Mouse (Mus musculus): ENCODE results near the gene Eif3l. TPM values are rescaled to one million over a fixed set of nuclear protein-coding genes. Genes with fewer than 3 reads are reported as not detected.

The Eif3l gene
- polyA plus RNA-seq, 2 experiments from 2014 or later = 224 to 263 TPM

DNA sequence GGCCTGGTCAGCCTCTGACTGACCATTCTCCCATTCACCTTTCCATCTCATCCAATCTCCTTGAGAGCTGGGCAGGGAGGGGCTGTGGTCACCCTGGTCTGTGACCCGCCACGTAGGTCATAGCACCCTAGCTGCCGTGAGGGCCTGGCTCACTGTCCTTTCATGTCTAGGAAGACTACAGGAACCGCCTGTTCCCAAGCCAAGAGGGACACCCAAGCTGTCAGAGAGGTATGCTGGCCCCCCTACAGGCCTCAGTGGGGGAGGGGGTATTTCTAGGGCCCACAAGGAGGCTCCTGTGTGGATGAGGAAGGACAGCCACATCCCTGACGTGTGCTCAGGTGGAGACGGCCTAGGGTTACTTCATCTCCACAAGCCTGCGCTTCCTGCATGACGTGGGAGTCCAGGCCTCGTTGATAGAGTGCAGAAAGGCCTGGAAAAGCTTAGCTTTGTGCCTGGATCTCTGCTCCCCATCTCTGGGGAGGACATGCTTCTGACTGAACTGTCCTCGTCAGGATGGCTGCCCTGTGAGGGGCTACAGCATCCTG lies 49.4 kb downstream of the Eif3l start:
- no peak for ATAC-seq

DNA sequence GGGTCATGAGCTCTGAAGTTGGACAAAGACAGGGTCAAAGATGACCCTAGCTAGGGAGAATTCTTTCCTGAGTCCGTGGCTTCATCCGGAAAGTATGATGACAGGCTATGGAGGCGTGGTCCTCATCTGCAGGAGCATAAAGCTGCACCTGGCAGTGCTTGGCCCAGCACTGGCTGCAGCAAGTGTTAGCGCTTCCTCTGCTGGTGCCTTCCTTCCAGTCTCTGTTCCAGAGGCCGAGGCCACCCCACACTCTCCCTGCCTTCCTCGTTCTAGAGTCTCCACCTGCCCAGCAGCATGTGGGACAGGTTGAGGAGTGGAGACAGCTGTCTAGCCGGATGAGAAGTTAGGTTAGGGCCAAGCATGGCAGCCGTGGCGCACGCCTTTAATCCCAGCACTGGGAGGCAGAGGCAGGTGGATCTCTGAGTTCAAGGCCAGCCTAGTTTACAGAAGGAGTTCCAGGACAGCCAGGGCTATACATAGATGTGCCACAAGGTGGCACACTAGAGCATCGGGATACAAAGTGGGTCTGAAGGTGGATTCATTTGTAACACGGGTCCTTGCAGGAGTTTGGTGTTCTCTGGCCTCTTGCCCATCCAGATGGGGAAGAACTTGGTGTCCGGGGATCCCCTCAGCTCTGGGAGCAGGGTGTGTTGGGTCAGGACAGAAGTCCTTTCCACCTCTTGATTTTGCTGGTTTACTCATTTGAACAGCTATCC lies 51.4 kb downstream of the Eif3l start:
- peak; percentile 39 for ATAC-seq

DNA sequence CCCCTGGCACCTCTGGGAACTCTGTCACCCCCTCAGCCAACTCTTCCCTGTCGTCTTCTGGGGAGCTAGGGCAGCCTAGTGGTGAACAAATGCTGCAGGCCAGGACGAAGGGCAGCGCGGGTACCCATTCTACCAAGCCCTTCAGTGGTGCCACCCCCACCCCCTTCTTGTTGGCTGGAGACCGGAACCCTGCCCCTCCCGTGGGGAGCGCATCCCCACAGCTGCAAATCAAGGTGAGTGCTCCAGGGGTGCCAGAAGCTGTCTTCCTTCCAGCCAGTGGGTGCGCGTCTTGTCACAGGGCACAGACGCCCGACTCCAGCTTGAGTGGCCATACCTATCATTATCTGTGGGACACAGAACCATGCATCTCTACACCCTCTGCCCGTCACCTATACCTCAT lies 52.1 kb downstream of the Eif3l start:
- ATAC-seq = no peak

DNA sequence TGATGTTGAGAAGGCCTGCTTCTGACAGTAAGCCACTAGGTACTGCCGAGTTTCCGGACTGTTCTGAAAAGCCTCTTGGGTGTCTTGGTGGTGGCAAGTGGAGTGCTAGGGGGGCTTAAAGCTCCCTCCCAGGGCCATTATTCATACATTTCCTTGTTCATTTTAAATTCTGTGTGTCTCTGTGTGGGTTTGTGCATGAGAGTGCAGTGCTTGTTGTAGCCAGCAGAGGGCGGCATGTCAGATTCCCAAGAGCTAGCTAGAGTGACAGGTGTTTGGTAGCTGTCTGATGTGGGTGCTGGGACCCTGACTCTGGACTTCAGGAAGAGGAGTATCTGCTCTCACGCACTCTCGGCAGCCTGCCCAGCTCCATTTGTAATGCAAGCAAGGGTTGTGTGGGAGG lies 53.2 kb downstream of the Eif3l start:
- no peak for ATAC-seq

DNA sequence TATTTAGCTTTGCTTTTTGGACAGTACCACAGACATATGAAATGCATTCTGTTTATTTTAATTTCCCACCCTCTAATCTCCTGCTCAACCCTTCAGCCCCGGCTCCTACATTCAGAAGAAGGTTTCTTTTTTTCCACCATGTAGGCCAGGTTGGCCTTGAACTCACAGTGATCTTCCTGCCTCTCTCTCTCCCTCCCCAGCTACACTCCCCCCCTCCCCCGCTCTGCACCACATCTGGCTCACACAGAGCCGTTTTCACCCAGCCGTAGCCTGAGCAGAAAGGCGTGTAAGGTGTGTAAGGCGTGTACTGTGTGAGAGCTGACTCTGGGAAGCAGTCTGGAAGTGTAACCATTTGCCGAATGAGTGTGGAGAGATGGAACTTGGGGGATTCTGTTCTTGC lies 54.3 kb downstream of the Eif3l start:
- no peak for ATAC-seq

DNA sequence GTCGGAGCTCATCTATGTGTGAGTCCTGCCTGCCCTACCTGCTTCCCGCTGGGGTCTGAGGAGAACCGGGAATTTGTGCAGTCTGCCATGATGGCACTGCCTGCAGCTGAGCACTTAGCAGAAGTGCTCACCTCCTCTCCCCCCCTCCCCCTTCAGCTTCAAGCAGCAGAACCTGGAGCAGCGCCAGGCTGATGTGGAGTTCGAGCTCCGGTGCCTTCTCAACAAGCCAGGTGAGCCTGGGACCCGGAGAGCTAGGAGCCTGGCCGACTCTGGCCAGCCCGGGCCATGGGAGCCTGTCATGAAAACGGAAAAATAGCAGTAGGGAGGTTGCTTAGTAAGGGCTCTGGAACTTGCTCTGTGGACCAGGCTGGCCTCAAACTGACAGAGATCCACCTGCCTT lies 55.8 kb downstream of the Eif3l start:
- ATAC-seq = no peak

DNA sequence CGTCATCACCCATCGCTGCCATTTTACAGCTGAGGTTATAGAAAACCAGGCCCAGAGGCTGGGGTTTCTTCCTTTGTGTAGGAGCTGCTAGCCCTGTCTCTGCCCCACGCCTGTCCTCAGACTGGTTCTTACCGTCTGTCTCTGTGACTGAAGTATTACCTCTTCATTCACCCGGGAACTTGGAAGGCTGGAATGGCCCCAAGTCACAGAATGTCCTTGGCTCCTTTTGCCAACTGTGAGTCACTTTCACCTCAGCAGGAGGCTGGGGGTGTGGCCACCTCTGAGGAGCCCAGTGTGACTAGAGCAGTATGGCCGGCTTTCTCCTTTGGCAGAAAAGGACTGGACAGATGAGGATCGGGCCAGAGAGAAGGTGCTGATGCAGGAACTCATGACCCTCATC lies 56.5 kb downstream of the Eif3l start:
- ATAC-seq = no peak

DNA sequence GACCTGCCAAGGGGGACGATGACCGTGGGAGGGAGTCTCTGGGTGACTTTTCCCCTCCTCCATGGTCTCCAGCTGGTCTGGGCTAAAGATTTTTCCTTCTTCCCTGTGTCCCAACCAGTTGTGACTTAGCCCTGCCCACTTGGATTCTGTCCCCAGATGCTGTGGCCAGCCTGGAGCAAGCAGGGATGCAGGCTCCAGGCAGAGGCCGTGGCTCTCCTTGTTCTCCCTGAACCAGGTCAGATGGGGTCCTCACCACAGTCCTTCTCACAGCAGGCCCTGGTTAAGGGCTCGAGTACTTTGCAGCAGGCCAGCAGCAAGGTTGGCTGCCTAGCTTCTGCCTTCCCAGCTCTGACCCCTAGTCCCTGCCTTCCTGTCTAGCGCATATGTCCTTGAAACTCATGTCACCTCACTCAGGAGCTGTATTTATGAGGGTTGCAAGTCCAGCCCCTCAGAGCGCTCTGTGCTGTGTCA lies 58.2 kb downstream of the Eif3l start:
- no peak for ATAC-seq

DNA sequence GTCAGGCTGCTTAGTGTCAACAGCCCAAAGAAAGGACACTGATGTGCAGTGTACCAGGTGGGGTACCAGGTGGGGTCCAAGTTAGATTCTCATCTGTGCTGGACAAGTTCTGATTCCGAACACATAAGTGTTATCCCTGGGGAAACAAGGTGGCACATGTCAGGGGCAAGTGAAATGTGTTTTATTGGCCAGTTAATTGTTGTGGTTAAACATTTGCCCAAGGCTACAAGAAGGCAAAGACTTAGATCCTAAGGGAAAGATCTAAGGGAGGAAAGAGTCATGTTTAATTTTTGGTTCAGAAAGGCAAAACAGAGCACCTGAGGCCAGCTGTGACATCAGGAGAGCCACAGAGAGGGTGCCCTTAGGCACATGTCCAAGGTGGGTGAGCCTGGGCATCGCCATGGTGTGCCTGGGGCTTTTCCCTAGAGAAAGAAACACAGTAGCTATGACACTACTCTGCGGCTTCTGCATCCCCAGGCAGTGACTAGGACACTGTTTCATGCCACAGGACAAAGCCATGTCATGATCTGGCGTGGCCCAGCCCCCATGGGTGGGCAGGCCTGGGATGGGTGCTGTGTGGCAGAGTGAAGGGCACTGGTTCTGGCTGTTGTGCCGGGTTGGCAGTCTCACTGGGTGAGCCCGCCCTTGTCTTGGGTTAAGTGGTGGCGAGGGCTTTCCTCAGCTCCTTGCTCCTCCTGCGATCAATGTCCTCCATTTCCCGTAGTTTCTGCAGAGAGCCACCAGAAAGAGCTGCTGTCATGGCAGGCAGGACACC lies 59.7 kb downstream of the Eif3l start:
- no peak for ATAC-seq

DNA sequence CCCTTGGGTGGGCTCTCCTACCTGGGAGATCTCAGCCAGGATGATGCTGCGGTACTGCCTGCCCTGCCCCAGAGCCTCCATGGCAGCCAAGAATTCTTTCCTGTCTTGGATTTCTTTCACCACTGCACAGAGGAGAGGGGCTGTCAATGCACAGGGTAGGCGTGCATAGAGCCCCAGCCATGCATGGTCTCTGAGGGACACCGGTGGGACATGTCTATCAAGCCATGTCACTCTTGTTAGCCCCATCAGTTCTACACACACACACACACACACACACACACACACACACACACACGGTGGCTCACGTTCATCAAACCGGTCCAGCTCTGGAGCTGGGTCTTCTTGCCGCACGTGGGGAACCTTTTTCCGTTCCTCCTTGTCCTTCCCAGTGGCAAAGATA lies 60.4 kb downstream of the Eif3l start:
- no peak for ATAC-seq

DNA sequence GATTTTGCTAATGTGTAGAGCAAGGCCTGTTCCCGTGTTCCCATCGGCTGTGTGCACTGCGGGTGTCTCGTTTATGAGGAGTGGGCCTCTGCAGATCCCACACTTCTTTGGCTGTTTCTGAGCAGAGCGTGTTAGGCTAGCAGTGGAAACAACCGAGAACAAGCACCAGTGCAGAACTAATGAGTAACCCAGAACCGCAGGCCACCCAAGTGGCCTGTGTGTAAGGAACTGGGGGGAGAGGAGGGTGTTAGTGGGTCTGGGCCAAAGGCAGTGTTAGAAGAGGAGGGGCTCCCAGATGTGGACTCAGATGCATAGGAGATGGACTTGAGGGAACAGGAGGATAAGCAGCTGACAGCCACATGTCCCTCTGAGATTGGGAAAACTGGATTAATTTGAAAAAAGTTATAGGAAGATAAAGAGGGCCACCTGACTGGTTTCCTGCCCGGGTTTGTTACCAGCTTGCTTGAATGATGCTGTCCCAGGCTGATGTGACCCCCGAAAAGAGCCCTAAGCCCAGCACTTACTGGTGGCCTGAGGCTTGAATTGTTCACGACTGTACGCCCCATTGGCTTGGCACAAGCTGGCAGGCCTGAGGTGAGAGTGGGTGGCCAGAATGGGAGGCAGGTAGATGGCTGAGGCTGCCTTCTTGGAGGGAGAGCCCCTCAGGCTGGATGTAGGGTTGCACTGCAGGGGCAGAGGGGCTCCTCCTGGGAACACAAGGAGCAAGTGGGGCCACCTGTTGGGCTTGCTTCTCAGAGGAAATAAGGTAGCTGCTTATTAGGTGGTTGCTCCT lies 61.0 kb downstream of the Eif3l start:
- ATAC-seq = no peak

DNA sequence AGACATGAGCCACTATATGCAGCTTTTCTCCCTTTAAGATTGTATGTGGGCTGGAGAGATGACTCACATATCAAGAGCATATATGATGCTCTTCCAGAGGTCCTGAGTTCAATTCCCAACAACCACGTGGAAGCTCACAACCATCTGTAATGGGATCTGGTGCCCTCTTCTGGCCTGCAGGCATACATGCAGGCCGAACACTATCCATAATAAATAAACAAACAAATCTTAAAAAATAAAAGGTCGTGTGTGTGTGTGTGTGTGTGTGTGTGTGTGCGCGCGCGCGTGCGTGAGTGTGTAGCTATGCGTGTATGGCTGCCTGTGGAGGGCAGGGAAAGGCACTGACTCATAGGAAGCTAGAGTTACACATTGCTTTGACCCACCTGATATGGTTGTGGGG lies 64.7 kb downstream of the Eif3l start:
- ATAC-seq = peak; percentile 22

DNA sequence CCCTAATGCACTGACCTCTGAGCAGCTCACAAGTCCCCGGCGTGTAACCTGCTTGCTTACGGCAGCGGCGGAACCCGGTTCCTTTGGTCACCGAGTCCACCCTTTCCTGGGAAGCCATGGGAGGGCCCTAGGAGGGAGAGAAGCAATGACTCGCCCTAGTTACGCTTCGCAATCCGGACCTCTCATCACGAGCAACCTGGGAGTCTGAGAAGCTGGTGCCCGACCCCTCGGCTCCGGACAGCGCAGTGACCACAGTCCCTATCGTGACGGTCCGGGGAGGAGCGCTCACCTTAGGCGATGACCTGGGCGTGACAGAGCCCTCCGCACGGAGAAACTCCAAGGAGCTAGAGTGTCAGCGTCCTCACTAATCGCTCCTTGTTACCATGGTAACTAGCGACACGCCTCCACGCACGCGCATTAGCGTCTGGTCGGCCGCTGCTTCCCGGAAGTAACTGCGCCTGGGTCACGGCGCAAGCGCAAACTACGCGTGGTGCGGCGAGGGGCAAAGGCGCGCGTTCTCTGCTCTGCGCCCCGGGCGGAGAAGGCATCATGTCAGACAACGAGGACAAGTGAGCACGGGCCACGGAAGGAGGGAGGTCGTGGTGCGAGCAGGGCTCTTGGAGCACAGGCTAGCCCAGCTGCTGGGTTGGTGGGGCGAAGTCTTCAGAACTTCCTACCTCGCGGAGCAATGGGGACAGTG lies 66.0 kb downstream of the Eif3l start, which contains the start of the genes Polr2f and 1700088E04Rik:
Polr2f (plus strand) TSS at position 144 of the 700 bp plus-strand sequence.
1700088E04Rik (minus strand) TSS at position 388 of the 700 bp plus-strand sequence.
- ATAC-seq = peak; percentile 88

DNA sequence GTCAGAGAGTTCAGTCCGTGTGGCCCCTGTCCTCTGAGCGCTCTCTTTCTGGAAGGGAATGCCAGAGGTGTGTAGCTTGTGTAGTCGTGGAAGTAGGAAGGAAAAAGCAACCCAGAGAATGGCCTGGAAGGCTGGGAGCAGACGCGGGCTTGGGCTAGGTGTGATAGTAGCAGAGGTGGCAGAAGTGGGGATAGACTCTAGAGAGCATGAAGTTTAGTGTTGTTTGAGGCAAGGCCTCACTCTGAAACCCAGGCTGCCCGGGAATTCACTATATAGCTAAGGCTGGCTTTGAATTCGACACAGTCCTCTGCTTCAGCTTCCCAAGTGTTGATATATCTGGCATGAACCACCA lies 66.6 kb downstream of the Eif3l start:
- peak; percentile 40 for ATAC-seq

DNA sequence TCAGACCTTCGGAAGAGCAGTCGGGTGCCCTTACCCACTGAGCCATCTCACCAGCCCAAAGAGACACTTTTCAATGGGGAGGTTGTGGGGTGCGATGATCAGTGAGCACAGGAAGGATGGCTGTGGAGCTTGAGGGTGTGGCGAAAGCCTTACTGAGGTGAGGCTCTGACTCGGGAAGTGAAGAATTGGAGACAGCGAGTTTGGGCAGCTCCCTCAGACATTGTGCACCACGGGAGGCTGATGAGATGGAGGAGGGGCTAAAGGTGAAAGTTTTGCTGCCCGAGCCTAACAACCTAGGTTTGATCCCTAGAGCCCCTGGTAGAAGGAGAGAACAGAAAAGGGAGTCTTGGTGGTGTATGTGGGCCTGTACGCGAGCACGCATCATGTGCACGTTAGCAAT lies 68.3 kb downstream of the Eif3l start:
- ATAC-seq = no peak

Other genes starting within 250 kb of the Eif3l start
- gene Cdc42ep1, start 232.6 kb upstream of the Eif3l start, polyA plus RNA-seq (2017; shearing (Covaris generic)) = not detected
- gene Lgals2, start 219.7 kb upstream of the Eif3l start, polyA plus RNA-seq (2017; shearing (Covaris generic)) = not detected
- 10 to 100 TPM; 14.3 to 17.1 TPM for gene Gga1, start 198.0 kb upstream of the Eif3l start, polyA plus RNA-seq (2017; shearing (Covaris generic))
- not detected for gene Gm49510, start 175.5 kb upstream of the Eif3l start, polyA plus RNA-seq (2017; shearing (Covaris generic))
- 10 to 100 TPM; 49.5 to 59.0 TPM for gene Sh3bp1, start 175.4 kb upstream of the Eif3l start, polyA plus RNA-seq (2017; shearing (Covaris generic))
- gene Pdxp, start 161.3 kb upstream of the Eif3l start, polyA plus RNA-seq (2017; shearing (Covaris generic)) = 1 to 10 TPM; 2.3 to 2.7 TPM
- gene Lgals1, start 148.5 kb upstream of the Eif3l start, polyA plus RNA-seq (2017; shearing (Covaris generic)) = 100 to 1,000 TPM; 366 to 481 TPM
- gene Nol12, start 140.2 kb upstream of the Eif3l start, polyA plus RNA-seq (2017; shearing (Covaris generic)) = 10 to 100 TPM; 45.5 to 46.5 TPM
- 10 to 100 TPM; 15.6 to 20.0 TPM for gene Triobp, start 127.5 kb upstream of the Eif3l start, polyA plus RNA-seq (2017; shearing (Covaris generic))
- gene H1f0, start 46.7 kb upstream of the Eif3l start, polyA plus RNA-seq (2017; shearing (Covaris generic)) = 10 to 100 TPM; 20.7 to 33.3 TPM
- gene Galr3, start 33.3 kb upstream of the Eif3l start, polyA plus RNA-seq (2017; shearing (Covaris generic)) = not detected
- gene Ankrd54, start 12.3 kb upstream of the Eif3l start, polyA plus RNA-seq (2017; shearing (Covaris generic)) = 1 to 10 TPM; 3.5 to 9.6 TPM
- gene Micall1, start 33.7 kb downstream of the Eif3l start, polyA plus RNA-seq (2017; shearing (Covaris generic)) = 10 to 100 TPM; 11.8 to 22.1 TPM
- 100 to 1,000 TPM in 1 of 2 experiments, 10 to 100 TPM in 1; 92.3 to 119 TPM for gene Polr2f, start 65.8 kb downstream of the Eif3l start, polyA plus RNA-seq (2017; shearing (Covaris generic))
- gene 1700088E04Rik, start 66.1 kb downstream of the Eif3l start, polyA plus RNA-seq (2017; shearing (Covaris generic)) = 10 to 100 TPM in 1 of 2 experiments, 1 to 10 TPM in 1; 4.1 to 10.1 TPM
- gene Sox10, start 90.1 kb downstream of the Eif3l start, polyA plus RNA-seq (2017; shearing (Covaris generic)) = not detected
- gene Pick1, start 154.0 kb downstream of the Eif3l start, polyA plus RNA-seq (2017; shearing (Covaris generic)) = 10 to 100 TPM in 1 of 2 experiments, 1 to 10 TPM in 1; 6.0 to 10.5 TPM
- gene Gm49486, start 154.2 kb downstream of the Eif3l start, polyA plus RNA-seq (2017; shearing (Covaris generic)) = under 1 TPM in 1 of 2 experiments, not detected in 1; 0.52 TPM
- not detected for gene Slc16a8, start 179.6 kb downstream of the Eif3l start, polyA plus RNA-seq (2017; shearing (Covaris generic))
- gene Baiap2l2, start 210.4 kb downstream of the Eif3l start, polyA plus RNA-seq (2017; shearing (Covaris generic)) = not detected

Data from CD4-positive, CD25-positive, alpha-beta regulatory T cell, adult 4 months (primary cell).